Mouse (Mus musculus): ENCODE results near the gene Galnt11.

GRCm38 (mm10) chr5:25211872-25212271, 9.8 kb upstream of the Galnt11 start:
- no peak for TF ChIP-seq POLR2A (IDR thresholded peaks at IDR 0.05; ENCODE audit: borderline replicate concordance, insufficient read depth, low read length)
- TF ChIP-seq CTCF (IDR thresholded peaks at IDR 0.05; ENCODE audit: borderline replicate concordance, insufficient read depth, low read depth, low read length): no peak

Data from cerebellum, adult 2 months (tissue).